Mouse (Mus musculus): ENCODE data around the gene Ncapg.

DNA sequence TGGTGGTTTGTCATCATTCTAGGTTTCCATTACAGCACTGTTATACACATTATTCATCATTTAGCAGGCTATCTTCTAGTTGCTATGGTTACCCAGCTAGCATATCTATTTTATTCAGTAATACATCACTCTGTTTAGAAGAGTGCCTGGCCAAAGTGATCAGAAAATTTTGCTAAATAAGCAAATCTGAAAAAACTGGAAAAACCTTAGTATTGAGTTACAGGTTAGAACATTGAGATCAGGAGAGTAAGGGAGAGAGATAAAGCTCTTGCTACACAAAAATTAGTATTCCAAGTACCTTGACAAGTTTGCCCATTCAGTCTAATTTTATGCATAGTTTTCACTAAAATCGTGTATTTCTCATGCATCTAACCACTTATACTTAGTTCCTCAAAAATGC is 68.2 kb downstream of the Ncapg start:
- TF ChIP-seq POLR2A (IDR thresholded peaks at IDR 0.05; ENCODE audit: low read depth, low read length) (no peak), ZC3H11A (IDR thresholded peaks at IDR 0.05; ENCODE audit: low read depth, low read length) (no peak), ZKSCAN1 (IDR thresholded peaks at IDR 0.05; ENCODE audit: borderline replicate concordance, low read depth, low read length) (no peak), ZMIZ1 (IDR thresholded peaks at IDR 0.05; ENCODE audit: low read depth, low read length) (no peak), SMC3 (IDR thresholded peaks at IDR 0.05; ENCODE audit: low read depth, low read length) (no peak), CTCF (conservative IDR thresholded peaks at IDR 0.05 in 1 of 2, IDR thresholded peaks at IDR 0.05 in 1 of 2; ENCODE audit: low read depth in 2 of 2, low read length in 2 of 2) (no peak), TBP (conservative IDR thresholded peaks at IDR 0.05; ENCODE audit: low read depth, low read length) (no peak), HCFC1 (IDR thresholded peaks at IDR 0.05; ENCODE audit: low read depth, low read length) (no peak), RAD21 (IDR thresholded peaks at IDR 0.05; ENCODE audit: low read depth, low read length) (no peak)

Measured in CH12.LX (cell line).